In the genomic region with DNA sequence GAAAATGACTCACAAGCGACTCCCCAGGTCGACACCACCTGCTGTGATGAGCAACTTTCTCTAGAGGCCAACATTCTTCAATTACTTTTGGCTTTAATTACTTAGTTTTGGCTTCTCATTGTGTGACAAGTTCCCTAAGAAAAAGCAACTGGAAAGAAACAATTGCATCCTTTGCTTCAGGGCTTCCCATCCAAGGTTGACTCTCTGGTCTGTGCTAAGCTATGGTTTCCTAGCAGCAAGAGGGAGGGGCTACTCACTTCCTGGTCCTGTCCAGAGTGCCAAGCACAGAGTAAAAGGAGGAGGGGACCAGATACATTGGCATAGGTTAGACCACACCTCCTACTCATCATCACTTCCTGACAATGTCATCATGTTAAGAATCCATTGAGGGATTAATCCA, we compare ENCODE assay signal across 21 mouse cellular contexts.
DNase-seq lines count a peak whose midpoint lies in the region; TF ChIP-seq lines count a peak whose summit lies in the region.
"Had no signal": no experiment of that assay in that cellular context is flagged by ENCODE, and none has a peak within 500 bp of the region (broad histone marks: within the 10 kb centered on the region; RNA-seq: fewer than 3 reads in every experiment).

No protein-coding gene starts in this region.

- H3K4me3 ChIP-seq in MEL (ENCODE audit: control insufficient read depth in 1 of 2, insufficient read depth in 1 of 2, low read depth in 2 of 2, low read length in 2 of 2) (no peak overlapping the region), myocyte (no peak overlapping the region)
- H3K4me3 ChIP-seq in embryonic fibroblast, embryonic 13.5 days (ENCODE audit: insufficient read depth, low read length), result no peak overlapping the region
- H3K4me3 ChIP-seq: embryonic facial prominence, embryonic 10.5 days; embryonic facial prominence, embryonic 12.5 days; erythroblast, embryonic 14.5 days; forebrain, embryonic 10.5 days; forebrain, embryonic 12.5 days had no signal

- no peak for TF ChIP-seq EP300 in MEL (IDR thresholded peaks at IDR 0.05; ENCODE audit: low read depth in 1 of 2, low read length in 2 of 2)

- H3K36me3 ChIP-seq in MEL (ENCODE audit: control insufficient read depth in 1 of 2, insufficient read depth in 2 of 2, low read length in 2 of 2), result peaks cover 0 to 10% of the 10 kb centered on the region in 2 experiments; a peak in 2 of 4 replicates
- H3K36me3 ChIP-seq in myocyte (ENCODE audit: control insufficient read depth, insufficient read depth), result no peaks in the 10 kb centered on the region
- H3K36me3 ChIP-seq: embryonic facial prominence, embryonic 10.5 days; embryonic facial prominence, embryonic 12.5 days; forebrain, embryonic 10.5 days; forebrain, embryonic 12.5 days had no signal

- peak overlapping the region; percentile 58 for H3K4me2 ChIP-seq in myocyte (ENCODE audit: low read depth)
- H3K4me2 ChIP-seq: embryonic facial prominence, embryonic 12.5 days; forebrain, embryonic 12.5 days had no signal

- H3K79me2 ChIP-seq in MEL (ENCODE audit: control insufficient read depth, insufficient read depth, low read length, poor library complexity) (no peaks in the 10 kb centered on the region), myocyte (ENCODE audit: control insufficient read depth, insufficient read depth) (no peaks in the 10 kb centered on the region)

- H3K9ac ChIP-seq in MEL (ENCODE audit: control insufficient read depth, low read depth, low read length, poor library complexity, severe bottlenecking), result no peak overlapping the region
- H3K9ac ChIP-seq: embryonic facial prominence, embryonic 12.5 days; forebrain, embryonic 12.5 days had no signal

- H3ac ChIP-seq in myocyte (ENCODE audit: control insufficient read depth, insufficient read length), result no peak overlapping the region

- TF ChIP-seq CTCF in MEL (IDR thresholded peaks at IDR 0.05 in 2 of 3, conservative IDR thresholded peaks at IDR 0.05 in 1 of 3; ENCODE audit: control insufficient read depth in 1 of 3, insufficient read depth in 1 of 3, low read depth in 2 of 3, low read length in 3 of 3, poor library complexity in 1 of 3, severe bottlenecking in 1 of 3), result no peak
- no peak for TF ChIP-seq CTCF in embryonic fibroblast, embryonic 13.5 days (IDR thresholded peaks at IDR 0.05; ENCODE audit: borderline replicate concordance, insufficient read depth, low read length)

- peak overlapping the region; percentile 79; the same call in 1 of the 2 replicates for H3K27ac ChIP-seq in MEL (ENCODE audit: control insufficient read depth, low read depth, low read length)
- H3K27ac ChIP-seq in embryonic fibroblast, embryonic 13.5 days (ENCODE audit: insufficient read depth, low read length), result peak overlapping the region; percentile 93
- H3K27ac ChIP-seq: embryonic facial prominence, embryonic 10.5 days; embryonic facial prominence, embryonic 12.5 days; forebrain, embryonic 10.5 days; forebrain, embryonic 12.5 days had no signal

- H3K9me3 ChIP-seq in MEL (replicated peaks; ENCODE audit: insufficient read depth, low read length), result no peaks in the 10 kb centered on the region
- H3K9me3 ChIP-seq: embryonic facial prominence, embryonic 10.5 days; embryonic facial prominence, embryonic 12.5 days; forebrain, embryonic 10.5 days; forebrain, embryonic 12.5 days had no signal

- no peaks in the 10 kb centered on the region for H3K27me3 ChIP-seq in MEL (ENCODE audit: control insufficient read depth in 1 of 2, insufficient read depth in 2 of 2, low read length in 2 of 2)
- H3K27me3 ChIP-seq in myocyte (ENCODE audit: control insufficient read depth, insufficient read depth, insufficient read length), result no peaks in the 10 kb centered on the region
- H3K27me3 ChIP-seq: embryonic facial prominence, embryonic 12.5 days; forebrain, embryonic 12.5 days had no signal

- no peak for TF ChIP-seq POLR2A in MEL (IDR thresholded peaks at IDR 0.05; ENCODE audit: control insufficient read depth in 1 of 2, insufficient read depth in 1 of 2, low read depth in 1 of 2, low read length in 2 of 2, poor library complexity in 1 of 2)
- TF ChIP-seq POLR2A in embryonic fibroblast, embryonic 13.5 days (IDR thresholded peaks at IDR 0.05; ENCODE audit: low read depth, low read length), result no peak
- no peak for TF ChIP-seq POLR2A in myocyte (IDR thresholded peaks at IDR 0.05; ENCODE audit: insufficient read length, low read depth)

- TF ChIP-seq RAD21 in MEL (IDR thresholded peaks at IDR 0.05; ENCODE audit: low read depth, low read length), result no peak

- DNase-seq in MEL (ENCODE audit: low read depth, low spot score), result peak; percentile 4
- DNase-seq in Muller cell, postnatal 12 days (ENCODE audit: inconsistent ontology term), result peak; percentile 43
- DNase-seq in retina, embryonic 14.5 days (ENCODE audit: low spot score), result no peak
- DNase-seq in kidney, postnatal 14 days, result no peak
- DNase-seq in spleen, adult 12 weeks (ENCODE audit: low spot score), result no peak
- DNase-seq in left cerebral cortex, postnatal 36 days (ENCODE audit: low spot score in 2 of 2), result no peak
- DNase-seq: adrenal gland, adult 8-10 months; adrenal gland, postnatal 14 days; adrenal gland, postnatal 36 days; cerebellum, adult 11-12 months; cerebellum, adult 2 months; cerebellum, adult 9-10 months; cerebellum, postnatal 10 days; cerebellum, postnatal 25 days had no signal

- peaks cover 0 to 4% of the 10 kb centered on the region in 2 experiments; a peak in 2 of 4 replicates for H3K4me1 ChIP-seq in MEL (ENCODE audit: control insufficient read depth in 1 of 2, insufficient read depth in 2 of 2, low read length in 2 of 2)
- peaks cover 26% of the 10 kb centered on the region for H3K4me1 ChIP-seq in embryonic fibroblast, embryonic 13.5 days (ENCODE audit: control insufficient read depth, insufficient read depth, low read length)
- H3K4me1 ChIP-seq: embryonic facial prominence, embryonic 10.5 days; embryonic facial prominence, embryonic 12.5 days; forebrain, embryonic 10.5 days; forebrain, embryonic 12.5 days had no signal

- intact Hi-C loops in left cerebral cortex, postnatal 36 days (cut with DNase I), result no loop called here

TF ChIP-seq in MEL, 35 proteins besides CTCF, POLR2A, EP300 and RAD21:
- TF ChIP-seq MAX (IDR thresholded peaks at IDR 0.05; ENCODE audit: low read length) (no peak), TAL1 (IDR thresholded peaks at IDR 0.05; ENCODE audit: low read length) (no peak), HCFC1 (IDR thresholded peaks at IDR 0.05; ENCODE audit: low read depth, low read length) (no peak), GABPA (IDR thresholded peaks at IDR 0.05; ENCODE audit: low read depth, low read length) (no peak), E2F4 (IDR thresholded peaks at IDR 0.05; ENCODE audit: borderline replicate concordance, low read depth, low read length) (no peak), POLR2AphosphoS2 (IDR thresholded peaks at IDR 0.05; ENCODE audit: low read length) (no peak), KAT2A (conservative IDR thresholded peaks at IDR 0.05; ENCODE audit: low read depth, low read length) (no peak)

TF ChIP-seq in myocyte, 11 proteins besides CTCF, POLR2A, EP300 and RAD21:
- TF ChIP-seq E2F4 (IDR thresholded peaks at IDR 0.05; ENCODE audit: insufficient read depth) (no peak), MYOG (IDR thresholded peaks at IDR 0.05; ENCODE audit: control insufficient read depth in 1 of 3, insufficient read depth in 1 of 3, insufficient read length in 2 of 3, low read depth in 2 of 3) (no peak), REST (IDR thresholded peaks at IDR 0.05; ENCODE audit: insufficient read depth, insufficient read length) (no peak), USF1 (IDR thresholded peaks at IDR 0.05; ENCODE audit: low read depth) (no peak), TCF12 (IDR thresholded peaks at IDR 0.05; ENCODE audit: insufficient read depth, poor library complexity, severe bottlenecking) (no peak), CEBPB (IDR thresholded peaks at IDR 0.05; ENCODE audit: insufficient read depth, poor library complexity, severe bottlenecking) (no peak), POLR2AphosphoS2 (IDR thresholded peaks at IDR 0.05; ENCODE audit: insufficient read length, low read depth) (no peak), MAX (IDR thresholded peaks at IDR 0.05; ENCODE audit: low read depth) (no peak), MYOD1 (IDR thresholded peaks at IDR 0.05; ENCODE audit: control insufficient read depth in 1 of 3, insufficient read length in 2 of 3, low read depth in 2 of 3) (no peak), SRF (IDR thresholded peaks at IDR 0.05; ENCODE audit: control insufficient read depth, insufficient read length, low read depth) (no peak), TCF3 (IDR thresholded peaks at IDR 0.05; ENCODE audit: insufficient read length, low read depth) (no peak)

Comparison
In these comparisons a context has a peak if more than half of its experiments do, and no peak if none do; other contexts are left out.
1. DNase-seq: peak in MEL (single experiment) and Muller cell, postnatal 12 days (single experiment); none in retina, embryonic 14.5 days (single experiment), kidney, postnatal 14 days (single experiment), spleen, adult 12 weeks (single experiment) and left cerebral cortex, postnatal 36 days (0 of 2).